1 mouse cellular context compared by ENCODE assay signal in the genomic region with DNA sequence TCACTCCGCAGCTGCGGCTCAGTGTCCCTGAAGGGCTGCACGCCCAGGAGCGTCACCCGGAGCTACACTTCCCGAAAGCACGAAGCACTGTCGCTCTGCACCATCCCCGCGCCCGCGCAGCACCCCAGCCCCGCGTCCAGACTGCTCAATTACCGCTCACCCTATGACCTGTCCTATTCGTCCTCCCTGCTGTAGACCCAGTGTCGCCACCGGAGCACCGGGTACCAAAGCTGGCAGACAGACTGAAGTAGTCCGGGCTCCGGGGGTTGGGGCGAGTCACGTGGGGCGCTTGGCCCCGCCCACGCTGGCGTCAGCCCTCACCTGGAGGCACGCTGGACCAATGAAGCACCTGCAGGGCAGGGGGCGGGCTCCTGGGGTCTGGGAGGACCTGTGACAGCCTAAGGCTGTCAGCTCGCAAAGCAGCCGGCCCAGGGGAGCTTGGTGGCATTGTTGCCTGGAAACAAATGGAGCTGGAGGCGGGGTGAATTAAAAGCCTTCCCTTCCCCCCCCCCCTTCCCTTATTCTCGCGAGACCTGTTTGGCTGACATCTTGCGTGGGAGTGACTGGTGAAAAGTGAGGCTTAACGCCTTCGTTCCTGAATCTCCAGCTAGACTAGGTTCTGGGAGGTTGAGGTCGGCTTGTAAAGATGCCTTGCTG.
TF ChIP-seq lines count a peak whose summit lies in the region.

A gene (minus strand): TSS at position 239 of the 657 bp plus-strand sequence.

TF ChIP-seq in MEL, 35 proteins besides CTCF, POLR2A, EP300 and RAD21 (continued from another document):
- TF ChIP-seq NRF1 (IDR thresholded peaks at IDR 0.05; ENCODE audit: insufficient read depth, low read depth, low read length, poor library complexity, severe bottlenecking) (0 out of 2 replicates have a peak, but pooled peaks have one; percentile 26), MXI1 (IDR thresholded peaks at IDR 0.05; ENCODE audit: low read depth, low read length) (peak; percentile 86), MYB (IDR thresholded peaks at IDR 0.05; ENCODE audit: low read depth, low read length) (no peak), MAX (IDR thresholded peaks at IDR 0.05; ENCODE audit: low read length) (peak; percentile 89), ETS1 (IDR thresholded peaks at IDR 0.05; ENCODE audit: low read depth, low read length) (peak; percentile 18; the same call in 1 of the 2 replicates), GATA1 (IDR thresholded peaks at IDR 0.05; ENCODE audit: low read depth, low read length) (no peak), POLR2AphosphoS5 (IDR thresholded peaks at IDR 0.05; ENCODE audit: borderline replicate concordance, low read depth, low read length) (no peak), BHLHE40 (IDR thresholded peaks at IDR 0.05; ENCODE audit: borderline replicate concordance, low read depth, low read length) (no peak)
TF ChIP-seq in MEL: peak in this region for 15.
